Mouse (Mus musculus) right cerebral cortex, postnatal 14 days (tissue): ENCODE measurements at regions not wholly inside any gene's neighbourhood (a gene's known extent, or its start where the extent isn't known, plus 50 kb on each side); places are given as distances from the start of the nearest gene placed in this dataset.

Experiments
- DNase-seq: peaks from one replicate; pipeline ENCODE4 v3.0.0; 2022

DNA sequence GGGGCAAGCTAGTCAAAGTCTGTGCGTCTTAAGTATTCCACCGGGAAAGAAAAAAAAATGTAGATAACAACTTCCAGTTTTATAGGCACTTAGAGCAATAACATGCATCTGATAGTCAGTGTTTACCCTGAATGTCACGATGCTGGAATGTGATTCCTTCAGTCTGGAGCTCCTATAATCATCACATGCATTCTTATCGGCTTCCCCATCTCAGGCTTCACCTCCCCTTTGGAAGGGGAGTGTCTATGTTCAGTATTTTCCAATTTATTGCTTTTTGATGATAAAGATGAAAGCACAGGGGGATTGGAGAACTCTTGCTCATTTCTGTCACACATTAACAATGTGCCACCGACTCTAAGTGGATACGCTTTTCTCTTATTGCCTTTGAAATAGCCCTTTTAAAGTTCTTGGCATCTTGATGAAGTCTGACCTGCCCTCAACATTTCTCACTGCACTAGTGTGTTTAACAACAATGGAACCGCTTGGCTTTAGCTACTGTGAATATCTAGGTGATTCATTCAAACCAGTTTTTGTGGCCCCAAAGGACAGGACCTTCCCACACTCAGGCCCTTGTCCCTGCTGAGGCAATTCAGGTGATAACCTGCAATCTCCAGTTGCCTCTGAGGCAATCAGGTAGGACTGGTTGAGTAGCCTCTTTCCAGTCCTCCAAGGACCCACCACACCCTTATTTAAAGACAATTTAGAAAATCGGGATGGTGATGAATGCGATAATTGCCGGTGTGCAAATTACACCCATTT is 101.5 kb upstream of the Btg1 start:
- DNase-seq: no peak

DNA sequence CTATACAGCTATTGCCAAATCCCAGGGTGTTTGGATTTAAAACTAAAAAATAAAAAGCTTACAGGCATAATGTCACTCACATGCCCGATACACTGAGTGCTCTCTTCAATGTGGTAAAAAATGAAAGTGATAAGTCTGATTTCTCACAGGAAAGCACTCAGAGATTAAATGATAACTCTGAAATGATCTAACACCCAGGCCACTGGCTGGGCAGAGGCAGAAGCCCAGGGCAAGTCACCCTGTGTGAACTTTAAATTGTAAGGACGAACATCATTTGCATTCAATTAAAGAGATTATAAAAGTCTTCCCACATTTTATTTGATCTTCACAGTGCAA is 100.9 kb upstream of the Btg1 start:
- no peak for DNase-seq

DNA sequence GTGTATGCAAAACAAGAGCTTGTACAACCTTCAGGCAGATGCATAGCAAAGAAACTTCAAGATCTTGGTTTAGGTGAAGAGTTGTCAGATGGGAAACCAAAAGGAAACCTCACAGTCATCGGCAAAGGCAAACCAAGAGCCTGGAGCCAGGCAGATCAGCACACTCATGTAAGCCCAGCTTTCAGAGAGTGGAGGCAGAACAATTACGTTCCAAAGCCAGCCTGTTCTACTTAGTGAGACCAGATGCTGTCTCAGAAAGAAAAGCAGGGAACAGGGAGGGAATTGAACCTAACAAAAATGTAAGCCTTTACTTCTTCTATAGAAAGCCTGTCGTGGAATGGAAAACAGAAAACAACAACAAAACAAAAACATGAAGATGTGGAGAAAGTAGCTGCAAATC is 97.4 kb upstream of the Btg1 start:
- DNase-seq: no peak

DNA sequence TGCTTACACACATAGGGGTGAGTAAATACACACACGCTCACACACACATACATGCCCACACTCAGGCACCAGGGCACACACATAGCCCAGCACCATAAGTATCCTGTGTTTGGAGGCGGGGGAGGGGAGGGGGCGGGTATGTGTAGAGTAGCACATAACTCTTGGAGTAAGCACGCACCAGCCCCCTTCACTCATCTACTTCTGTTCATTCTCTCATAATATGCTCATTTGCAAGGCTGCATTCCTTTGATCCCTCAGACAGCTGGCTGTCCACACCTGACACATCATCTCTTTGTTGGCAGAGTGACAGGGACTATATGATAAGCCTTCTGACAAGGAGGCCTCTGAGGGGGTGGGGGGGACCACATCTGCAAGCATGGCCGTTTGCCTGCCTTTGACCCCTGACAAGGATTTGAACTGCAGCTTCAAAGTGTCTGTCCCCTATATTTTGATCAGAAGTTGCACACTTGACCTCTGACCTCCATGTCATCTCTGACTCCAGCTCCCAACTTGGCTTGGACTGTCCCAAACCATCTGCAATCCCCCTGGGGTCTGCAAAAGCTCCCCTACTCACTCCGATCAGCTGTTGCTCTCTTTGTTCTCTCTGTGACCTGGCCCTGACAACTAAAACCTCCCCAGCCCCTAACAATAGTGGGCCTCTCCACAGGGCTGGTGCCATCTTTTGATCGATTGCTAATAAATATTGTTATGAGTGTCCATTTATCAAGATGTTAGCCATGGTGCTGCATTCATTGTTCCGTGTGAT is 95.6 kb upstream of the Btg1 start:
- no peak for DNase-seq

DNA sequence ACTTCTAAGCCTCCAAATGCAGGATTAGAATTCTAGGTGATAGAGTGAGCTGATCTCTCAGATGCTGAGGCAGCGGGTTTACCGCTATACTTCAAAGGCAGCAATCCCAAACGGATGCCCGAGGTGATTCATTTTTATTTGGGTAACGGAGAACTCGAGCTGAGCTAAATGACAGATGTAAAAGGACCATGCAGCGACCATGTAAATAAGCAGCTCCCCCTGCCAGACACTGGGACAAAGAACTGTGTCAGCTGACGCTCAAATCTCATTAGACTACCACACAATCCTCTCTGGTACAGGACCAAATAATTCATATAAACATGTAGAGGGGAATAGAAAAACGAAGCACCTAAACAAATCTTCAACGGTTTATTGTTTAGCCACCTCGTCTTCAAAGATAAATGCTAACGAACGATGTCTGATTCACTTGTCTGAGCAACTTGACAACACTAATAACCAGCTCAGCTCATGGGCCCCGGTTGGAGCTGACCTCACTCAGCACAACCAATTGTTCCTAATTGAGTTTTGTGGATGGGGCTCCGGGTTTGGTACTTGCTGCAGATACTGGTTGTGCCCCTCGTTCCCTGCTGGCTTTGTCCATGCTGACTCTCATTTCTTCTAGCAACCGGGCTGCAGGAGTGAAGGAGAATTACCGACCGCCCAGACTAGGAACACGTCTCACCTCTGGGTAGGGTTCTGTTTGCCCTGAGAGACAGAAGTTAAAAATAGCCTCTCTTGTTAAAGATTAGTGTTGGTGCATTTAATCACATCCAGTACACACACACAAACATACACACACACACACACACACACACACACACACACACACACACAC is 92.6 kb upstream of the Btg1 start:
- DNase-seq: no peak

DNA sequence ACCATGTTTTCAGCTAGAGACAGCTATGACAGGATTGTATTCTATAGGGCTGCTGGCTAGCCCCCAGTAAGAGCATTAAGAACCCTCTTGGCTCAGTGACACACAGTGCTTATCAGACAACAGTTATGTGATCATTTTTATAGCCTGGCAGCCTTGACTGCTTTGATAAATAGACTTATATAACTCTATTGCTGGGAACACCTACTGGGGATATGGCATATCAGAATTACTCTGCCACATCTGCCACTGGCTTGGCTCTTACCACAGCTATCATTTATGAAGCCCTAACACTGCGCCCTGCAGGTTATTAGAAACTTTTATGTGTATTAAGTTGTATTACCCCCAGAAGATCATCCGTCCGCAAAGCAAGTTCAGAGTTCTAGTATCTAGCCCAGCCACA is 88.9 kb upstream of the Btg1 start:
- no peak for DNase-seq

DNA sequence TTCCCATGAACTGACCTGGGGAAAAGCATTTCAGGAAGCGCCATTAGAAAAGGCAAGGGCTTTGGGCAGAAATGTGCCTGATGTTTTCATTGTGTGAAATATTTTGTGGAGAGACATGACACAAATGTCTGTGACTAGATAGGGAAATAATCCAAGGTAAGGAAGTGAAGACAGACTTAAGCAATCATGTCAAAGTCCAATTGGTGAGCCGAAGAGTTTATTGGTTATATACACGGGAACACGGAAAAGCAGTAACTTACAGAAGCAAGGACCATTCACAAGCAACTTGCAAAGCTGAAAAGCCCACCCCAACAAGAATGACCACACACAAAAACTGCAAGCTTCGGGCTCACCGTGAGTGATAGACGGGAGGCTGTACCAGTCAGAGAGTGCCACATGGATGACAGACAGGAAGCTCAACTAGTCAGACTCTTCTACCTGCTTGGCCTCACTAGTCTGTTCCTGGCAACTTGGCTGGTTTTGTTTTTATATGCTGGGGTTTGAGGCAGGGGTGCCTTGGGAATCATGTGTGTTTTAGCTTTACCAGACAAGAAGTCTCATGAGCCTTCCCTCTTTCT is 82.2 kb upstream of the Btg1 start:
- no peak for DNase-seq

DNA sequence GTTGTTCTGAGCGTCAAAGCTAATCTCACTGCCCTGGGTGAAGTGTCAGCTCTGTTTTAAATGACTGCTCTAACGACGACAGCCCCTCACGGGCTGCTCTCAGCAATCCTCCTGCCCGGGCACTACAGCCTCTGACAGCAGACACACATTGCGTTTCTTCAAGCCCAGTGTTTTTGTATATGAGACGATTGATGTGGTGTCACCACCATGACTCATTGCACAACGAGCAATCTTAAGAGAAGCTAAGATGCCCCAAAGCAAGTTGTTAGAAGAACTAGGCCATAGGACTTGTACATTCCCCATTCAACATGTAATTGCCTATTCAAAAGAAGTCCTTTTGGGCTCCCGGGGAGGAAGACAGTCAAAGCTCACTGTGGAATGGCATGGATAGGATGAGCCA is 81.3 kb upstream of the Btg1 start:
- no peak for DNase-seq

DNA sequence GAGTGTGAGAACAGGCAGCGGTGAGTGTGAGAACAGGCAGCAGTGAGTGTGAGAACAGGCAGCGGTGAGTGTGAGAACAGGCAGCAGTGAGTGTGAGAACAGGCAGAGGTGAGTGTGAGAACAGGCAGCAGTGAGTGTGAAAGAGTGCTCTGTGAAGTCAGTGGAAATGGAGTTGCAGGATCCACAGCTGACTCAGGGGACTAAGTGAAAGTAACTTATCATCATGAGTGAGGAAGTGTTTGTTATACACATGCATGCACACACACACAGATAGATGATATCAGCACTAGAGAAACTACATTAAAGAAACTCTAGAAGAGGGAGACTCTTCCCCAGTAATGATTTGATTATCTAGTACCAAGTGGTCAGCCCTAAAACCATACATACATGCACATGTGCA is 76.0 kb upstream of the Btg1 start:
- DNase-seq: no peak

DNA sequence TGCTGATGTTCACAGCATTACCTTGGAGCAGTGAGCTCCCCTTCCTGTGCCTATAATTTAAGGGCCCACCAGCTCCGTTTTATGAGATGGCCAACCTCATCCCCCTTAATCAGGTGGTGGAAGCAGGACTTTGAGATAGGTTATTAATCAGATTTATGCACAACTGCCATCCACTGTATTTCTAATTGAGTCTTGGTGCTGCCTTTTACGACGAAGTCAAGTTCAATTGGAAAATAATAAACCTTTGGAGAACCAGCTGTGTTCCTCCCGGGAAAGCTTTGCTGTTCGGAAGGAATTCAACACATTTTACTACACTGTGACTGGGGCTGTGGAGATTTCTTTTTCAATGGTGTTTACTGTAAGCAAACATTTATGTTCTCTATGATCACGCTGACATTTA is 71.5 kb upstream of the Btg1 start:
- no peak for DNase-seq

DNA sequence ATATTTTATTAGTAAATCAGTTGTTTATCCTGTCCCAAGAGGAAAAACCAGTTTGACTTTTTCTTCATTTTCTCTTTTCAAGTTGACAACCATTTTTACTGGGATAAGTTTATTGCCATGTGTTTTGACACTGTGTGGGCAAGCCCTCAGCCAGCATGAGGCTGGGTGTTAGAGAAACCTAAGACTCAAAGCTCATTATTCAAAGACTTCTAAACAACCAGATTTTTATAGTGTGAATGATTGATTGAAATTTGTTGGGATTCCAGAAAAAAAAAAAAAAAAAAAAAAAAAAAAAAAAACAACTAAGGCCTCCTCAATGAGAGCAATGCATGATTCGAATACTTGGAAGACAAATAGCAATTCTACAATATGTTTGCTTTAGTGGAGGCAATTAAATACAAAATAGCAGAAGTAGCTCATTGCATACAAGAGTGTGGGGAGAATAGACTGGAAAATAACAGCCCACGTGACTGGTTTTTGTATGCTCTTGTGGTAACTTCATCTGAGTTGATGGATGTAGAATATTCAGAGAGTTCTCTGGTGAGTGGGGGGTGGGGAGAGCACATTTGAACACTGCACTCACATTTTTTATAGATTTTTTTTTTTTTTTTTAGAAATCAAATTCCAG is 70.9 kb upstream of the Btg1 start:
- no peak for DNase-seq

DNA sequence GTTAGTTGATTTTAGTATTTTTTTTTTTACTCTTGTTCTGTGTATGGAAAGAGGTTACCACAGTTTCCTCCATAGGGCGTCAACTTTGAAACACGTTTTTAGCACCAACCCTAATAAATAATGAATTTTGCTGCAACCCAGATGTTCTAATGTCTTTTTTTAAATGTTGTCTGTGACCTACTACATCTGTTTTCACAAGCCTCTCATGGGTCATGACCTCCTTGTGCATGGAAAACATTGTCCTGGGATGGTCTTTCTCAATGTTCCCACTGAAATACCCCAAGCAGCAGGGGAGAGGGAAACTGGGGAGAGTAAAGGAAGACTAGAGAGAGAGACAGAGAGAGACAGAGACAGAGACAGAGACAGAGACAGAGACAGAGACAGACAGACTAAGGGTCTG is 67.2 kb upstream of the Btg1 start:
- DNase-seq: no peak

DNA sequence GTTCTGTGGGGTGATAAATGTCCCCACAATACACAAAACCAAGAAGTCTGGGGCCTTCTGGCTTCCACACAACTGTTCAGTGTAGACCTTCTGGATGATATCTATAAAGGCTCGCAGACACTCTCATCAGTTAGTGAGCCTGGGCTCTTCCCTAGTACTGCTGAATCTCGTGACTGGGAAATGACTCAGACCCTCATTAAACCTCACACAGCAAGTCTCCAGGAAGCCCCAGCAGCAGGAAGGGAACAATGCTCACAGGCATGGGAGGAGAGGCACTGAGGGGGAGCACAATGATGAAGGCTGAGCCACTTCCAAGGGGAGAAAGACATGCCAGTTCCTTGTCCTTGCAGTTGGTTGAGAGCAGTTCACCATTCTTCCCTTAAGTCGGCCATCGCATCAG is 66.5 kb upstream of the Btg1 start:
- DNase-seq: no peak

DNA sequence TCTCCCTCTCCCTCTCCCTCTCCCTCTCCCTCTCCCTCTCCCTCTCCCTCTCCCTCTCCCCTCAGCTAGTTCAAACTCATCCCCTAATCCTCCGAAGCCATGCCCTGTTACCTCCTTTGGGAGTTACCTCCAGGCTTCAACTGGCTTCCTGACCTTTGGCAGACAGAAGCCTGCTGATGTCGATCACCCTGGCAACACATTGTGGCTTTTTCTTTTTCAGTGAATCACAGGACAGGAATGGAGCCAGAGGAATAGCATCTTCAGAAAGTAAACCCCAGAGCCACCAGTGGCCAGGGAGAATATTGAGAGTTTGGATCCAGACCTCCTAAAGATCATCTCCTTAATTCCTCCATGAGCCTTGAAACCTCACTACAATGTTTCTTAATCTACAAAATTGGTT is 59.5 kb upstream of the Btg1 start:
- DNase-seq: no peak

DNA sequence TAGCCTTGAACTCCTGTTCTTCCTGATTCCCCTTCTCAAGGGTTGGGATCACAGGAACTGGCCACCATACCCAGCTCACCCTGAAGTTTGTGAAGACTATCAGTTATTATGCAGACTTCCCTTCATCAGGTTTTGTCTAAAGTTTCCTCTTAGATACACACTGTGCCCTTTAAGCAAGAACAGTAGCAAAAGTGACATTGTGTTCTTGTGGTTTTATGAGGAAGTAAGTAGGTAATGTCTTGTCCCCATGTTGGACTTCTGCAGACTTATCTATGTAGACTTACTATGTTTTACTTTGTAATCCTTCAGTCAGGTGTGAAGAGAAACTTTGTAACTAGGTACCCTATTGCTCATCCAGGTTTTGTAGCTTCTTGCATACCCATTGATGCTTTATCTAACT is 51.5 kb upstream of the Btg1 start:
- no peak for DNase-seq
